Mouse (Mus musculus): ENCODE measurements at regions not wholly inside any gene's neighbourhood (a gene's known extent, or its start where the extent isn't known, plus 50 kb on each side); places are given as distances from the start of the nearest gene placed in this dataset.

GRCm38 (mm10) chr1:151104346-151104745 lies 78.0 kb upstream of the Gm47985 start:
- no peak overlapping the region for H3K9ac ChIP-seq (ENCODE audit: low read depth, low read length, severe bottlenecking)
- ATAC-seq (ENCODE audit: low FRiP score, low read depth) (no peak), DNase-seq (ENCODE audit: low spot score) (no peak)
- 83% methylated on average over 5 of the region's 5 CpGs for WGBS
- no peak overlapping the region for H3K4me3 ChIP-seq (replicated peaks; ENCODE audit: low read length)
- H3K4me2 ChIP-seq (replicated peaks; ENCODE audit: low read depth, low read length, severe bottlenecking) = no peak overlapping the region
- H3K9me3 ChIP-seq (ENCODE audit: control insufficient read depth, low read length) = no peaks in the 10 kb centered on the region
- no peak overlapping the region for H3K27ac ChIP-seq (replicated peaks; ENCODE audit: low read depth, low read length)
- H3K36me3 ChIP-seq (ENCODE audit: control insufficient read depth, insufficient read depth, low read length) = no peaks in the 10 kb centered on the region
- H3K4me1 ChIP-seq (ENCODE audit: control insufficient read depth, insufficient read depth, low read length) = peaks cover 4% of the 10 kb centered on the region
- no peaks in the 10 kb centered on the region for H3K27me3 ChIP-seq (ENCODE audit: control insufficient read depth, insufficient read depth, low read length)
- no peak for TF ChIP-seq POLR2A (IDR thresholded peaks at IDR 0.05; ENCODE audit: borderline replicate concordance, extremely low read depth, insufficient read depth, insufficient read length)

- Histone ChIP-seq H3K27ac (replicated peaks; ENCODE audit: low read depth, low read length) (no peak overlapping the region), H3K27me3 (ENCODE audit: control insufficient read depth, insufficient read depth, low read length) (no peaks in the 10 kb centered on the region), H3K4me3 (replicated peaks; ENCODE audit: low read length) (no peak overlapping the region), H3K4me1 (ENCODE audit: control insufficient read depth, insufficient read depth, low read length) (peaks cover 4% of the 10 kb centered on the region), H3K4me2 (replicated peaks; ENCODE audit: low read depth, low read length, severe bottlenecking) (no peak overlapping the region), H3K9me3 (ENCODE audit: control insufficient read depth, low read length) (no peaks in the 10 kb centered on the region), H3K9ac (ENCODE audit: low read depth, low read length, severe bottlenecking) (no peak overlapping the region), H3K36me3 (ENCODE audit: control insufficient read depth, insufficient read depth, low read length) (no peaks in the 10 kb centered on the region)
- no peak for TF ChIP-seq POLR2A (IDR thresholded peaks at IDR 0.05; ENCODE audit: borderline replicate concordance, extremely low read depth, insufficient read depth, insufficient read length)
- no peak for ATAC-seq (ENCODE audit: low FRiP score, low read depth)
- no peak for DNase-seq (ENCODE audit: low spot score)
- 98% methylated on average over 2 of the region's 2 CpGs for WGBS
Measured at GRCm38 (mm10) chr1:151104806-151105205, 77.5 kb upstream of the Gm47985 start.

- H3K4me3 ChIP-seq (replicated peaks; ENCODE audit: low read length) = no peak overlapping the region
- ATAC-seq (ENCODE audit: low FRiP score, low read depth) (no peak), DNase-seq (ENCODE audit: low spot score) (no peak)
- H3K27ac ChIP-seq (replicated peaks; ENCODE audit: low read depth, low read length) = no peak overlapping the region
- H3K4me2 ChIP-seq (replicated peaks; ENCODE audit: low read depth, low read length, severe bottlenecking) = no peak overlapping the region
- no peaks in the 10 kb centered on the region for H3K27me3 ChIP-seq (ENCODE audit: control insufficient read depth, insufficient read depth, low read length)
- no peaks in the 10 kb centered on the region for H3K9me3 ChIP-seq (ENCODE audit: control insufficient read depth, low read length)
- H3K36me3 ChIP-seq (ENCODE audit: control insufficient read depth, insufficient read depth, low read length) = no peaks in the 10 kb centered on the region
- no peak for TF ChIP-seq POLR2A (IDR thresholded peaks at IDR 0.05; ENCODE audit: borderline replicate concordance, extremely low read depth, insufficient read depth, insufficient read length)
- WGBS = 60% methylated on average over 3 of the region's 3 CpGs
- no peak overlapping the region for H3K9ac ChIP-seq (ENCODE audit: low read depth, low read length, severe bottlenecking)
- peaks cover 4% of the 10 kb centered on the region for H3K4me1 ChIP-seq (ENCODE audit: control insufficient read depth, insufficient read depth, low read length)
Measured at GRCm38 (mm10) chr1:151105251-151105650, 77.1 kb upstream of the Gm47985 start.

GRCm38 (mm10) chr1:151107401-151107800 lies 74.9 kb upstream of the Gm47985 start:
- Histone ChIP-seq H3K9me3 (ENCODE audit: control insufficient read depth, low read length) (no peaks in the 10 kb centered on the region), H3K4me3 (replicated peaks; ENCODE audit: low read length) (no peak overlapping the region), H3K36me3 (ENCODE audit: control insufficient read depth, insufficient read depth, low read length) (no peaks in the 10 kb centered on the region), H3K27me3 (ENCODE audit: control insufficient read depth, insufficient read depth, low read length) (no peaks in the 10 kb centered on the region), H3K9ac (ENCODE audit: low read depth, low read length, severe bottlenecking) (no peak overlapping the region), H3K4me1 (ENCODE audit: control insufficient read depth, insufficient read depth, low read length) (peaks cover 8% of the 10 kb centered on the region), H3K4me2 (replicated peaks; ENCODE audit: low read depth, low read length, severe bottlenecking) (no peak overlapping the region), H3K27ac (replicated peaks; ENCODE audit: low read depth, low read length) (no peak overlapping the region)
- DNase-seq (ENCODE audit: low spot score) (no peak), ATAC-seq (ENCODE audit: low FRiP score, low read depth) (no peak)
- 69% methylated on average over 3 of the region's 3 CpGs for WGBS
- TF ChIP-seq POLR2A (IDR thresholded peaks at IDR 0.05; ENCODE audit: borderline replicate concordance, extremely low read depth, insufficient read depth, insufficient read length) = no peak

- no peak overlapping the region for H3K4me2 ChIP-seq (replicated peaks; ENCODE audit: low read depth, low read length, severe bottlenecking)
- no peaks in the 10 kb centered on the region for H3K27me3 ChIP-seq (ENCODE audit: control insufficient read depth, insufficient read depth, low read length)
- 45% methylated on average over 2 of the region's 2 CpGs for WGBS
- TF ChIP-seq POLR2A (IDR thresholded peaks at IDR 0.05; ENCODE audit: borderline replicate concordance, extremely low read depth, insufficient read depth, insufficient read length) = no peak
- H3K9me3 ChIP-seq (ENCODE audit: control insufficient read depth, low read length) = no peaks in the 10 kb centered on the region
- no peak for DNase-seq (ENCODE audit: low spot score)
- no peak overlapping the region for H3K4me3 ChIP-seq (replicated peaks; ENCODE audit: low read length)
- H3K27ac ChIP-seq (replicated peaks; ENCODE audit: low read depth, low read length) = no peak overlapping the region
- no peak overlapping the region for H3K9ac ChIP-seq (ENCODE audit: low read depth, low read length, severe bottlenecking)
- peaks cover 10% of the 10 kb centered on the region for H3K4me1 ChIP-seq (ENCODE audit: control insufficient read depth, insufficient read depth, low read length)
- H3K36me3 ChIP-seq (ENCODE audit: control insufficient read depth, insufficient read depth, low read length) = no peaks in the 10 kb centered on the region
- no peak for ATAC-seq (ENCODE audit: low FRiP score, low read depth)
Measured at GRCm38 (mm10) chr1:151109333-151109732, 73.0 kb upstream of the Gm47985 start.

- TF ChIP-seq POLR2A (IDR thresholded peaks at IDR 0.05; ENCODE audit: borderline replicate concordance, extremely low read depth, insufficient read depth, insufficient read length) = no peak
- Histone ChIP-seq H3K4me3 (replicated peaks; ENCODE audit: low read length) (no peak overlapping the region), H3K9ac (ENCODE audit: low read depth, low read length, severe bottlenecking) (no peak overlapping the region), H3K27me3 (ENCODE audit: control insufficient read depth, insufficient read depth, low read length) (no peaks in the 10 kb centered on the region), H3K36me3 (ENCODE audit: control insufficient read depth, insufficient read depth, low read length) (no peaks in the 10 kb centered on the region), H3K4me1 (ENCODE audit: control insufficient read depth, insufficient read depth, low read length) (peaks cover 10% of the 10 kb centered on the region), H3K4me2 (replicated peaks; ENCODE audit: low read depth, low read length, severe bottlenecking) (no peak overlapping the region), H3K27ac (replicated peaks; ENCODE audit: low read depth, low read length) (no peak overlapping the region), H3K9me3 (ENCODE audit: control insufficient read depth, low read length) (no peaks in the 10 kb centered on the region)
- DNase-seq (ENCODE audit: low spot score) (no peak), ATAC-seq (ENCODE audit: low FRiP score, low read depth) (no peak)
- 70% methylated on average over 4 of the region's 4 CpGs for whole genome bisulfite sequencing
Measured at GRCm38 (mm10) chr1:151110412-151110811, 71.9 kb upstream of the Gm47985 start.
